Mouse (Mus musculus): ENCODE results near the gene Dph2.

The Dph2 gene

GRCm38 (mm10) chr4:117872471-117872886 lies 19.4 kb downstream of the Dph2 start, which contains the start of gene Ccdc24:
TSS of gene Ccdc24 (minus strand) at chr4:117872557.
- no peak for DNase-seq (ENCODE audit: low spot score)

GRCm38 (mm10) chr4:117871787-117872186 lies 20.0 kb downstream of the Dph2 start:
- DNase-seq (ENCODE audit: low spot score), result no peak

- no peak for DNase-seq (ENCODE audit: low spot score)
These were observed 21.4 kb downstream of the Dph2 start for GRCm38 (mm10) chr4:117870437-117870836.

- DNase-seq (ENCODE audit: low spot score), result no peak
These were observed 22.5 kb downstream of the Dph2 start for GRCm38 (mm10) chr4:117869317-117869716.

GRCm38 (mm10) chr4:117867823-117868222 lies 24.0 kb downstream of the Dph2 start:
- DNase-seq (ENCODE audit: low spot score), result peak; percentile 60

GRCm38 (mm10) chr4:117867000-117867399 lies 24.8 kb downstream of the Dph2 start:
- no peak for DNase-seq (ENCODE audit: low spot score)

GRCm38 (mm10) chr4:117866083-117866482 lies 25.7 kb downstream of the Dph2 start:
- DNase-seq (ENCODE audit: low spot score), result no peak

GRCm38 (mm10) chr4:117862823-117863222 lies 29.0 kb downstream of the Dph2 start:
- peak; percentile 73 for DNase-seq (ENCODE audit: low spot score)

GRCm38 (mm10) chr4:117860570-117860969 lies 31.3 kb downstream of the Dph2 start:
- DNase-seq (ENCODE audit: low spot score), result no peak

- peak; percentile 73 for DNase-seq (ENCODE audit: low spot score)
These were observed 33.0 kb downstream of the Dph2 start for GRCm38 (mm10) chr4:117858794-117859193.

- peak; percentile 64 for DNase-seq (ENCODE audit: low spot score)
These were observed 36.7 kb downstream of the Dph2 start for GRCm38 (mm10) chr4:117855146-117855545.

GRCm38 (mm10) chr4:117852152-117852868 lies 39.5 kb downstream of the Dph2 start:
- no peak for DNase-seq (ENCODE audit: low spot score)

- no peak for DNase-seq (ENCODE audit: low spot score)
These were observed 41.0 kb downstream of the Dph2 start for GRCm38 (mm10) chr4:117850871-117851270.

- no peak for DNase-seq (ENCODE audit: low spot score)
These were observed 41.7 kb downstream of the Dph2 start for GRCm38 (mm10) chr4:117850176-117850575.

GRCm38 (mm10) chr4:117849506-117849905 lies 42.3 kb downstream of the Dph2 start:
- no peak for DNase-seq (ENCODE audit: low spot score)

- no peak for DNase-seq (ENCODE audit: low spot score)
These were observed 42.8 kb downstream of the Dph2 start for GRCm38 (mm10) chr4:117849063-117849462.

- no peak for DNase-seq (ENCODE audit: low spot score)
These were observed 44.8 kb downstream of the Dph2 start for GRCm38 (mm10) chr4:117847011-117847410.

- no peak for DNase-seq (ENCODE audit: low spot score)
These were observed 45.6 kb downstream of the Dph2 start for GRCm38 (mm10) chr4:117846261-117846660.

GRCm38 (mm10) chr4:117845316-117845715 lies 46.5 kb downstream of the Dph2 start:
- DNase-seq (ENCODE audit: low spot score), result no peak

- DNase-seq (ENCODE audit: low spot score), result no peak
These were observed 47.4 kb downstream of the Dph2 start for GRCm38 (mm10) chr4:117844467-117844866.

- no peak for DNase-seq (ENCODE audit: low spot score)
These were observed 48.7 kb downstream of the Dph2 start for GRCm38 (mm10) chr4:117843101-117843500.

GRCm38 (mm10) chr4:117841566-117841965 lies 50.3 kb downstream of the Dph2 start:
- DNase-seq (ENCODE audit: low spot score), result no peak

GRCm38 (mm10) chr4:117840821-117841220 lies 51.0 kb downstream of the Dph2 start:
- no peak for DNase-seq (ENCODE audit: low spot score)

- DNase-seq (ENCODE audit: low spot score), result no peak
These were observed 52.5 kb downstream of the Dph2 start for GRCm38 (mm10) chr4:117839366-117839765.

Measured in layer of hippocampus, adult 11-12 months (tissue).